Mouse (Mus musculus) MEL (cell line): ENCODE data around the gene Gfpt2. TPM values are rescaled to one million over a fixed set of nuclear protein-coding genes. Genes with fewer than 3 reads are reported as not detected.

ENCODE experiments used
- DNase-seq: peaks from one replicate; pipeline ENCODE4 v3.0.0; 2011; ENCODE audit warnings: low read depth, low spot score
- H3K27ac ChIP-seq: 2 replicates; pipeline ENCODE4 v1.5.1; 2012; ENCODE audit warnings: low read depth, mild to moderate bottlenecking, control low read depth, low read length, moderate library complexity; ENCODE audit not compliant: control insufficient read depth
- H3K27me3 ChIP-seq, 2 experiments: fragments of 150-350 bp in 1 of 2; sonication (generic) in 1 of 2; 2 replicates each; pipeline ENCODE4 v1.6.1; 2012; ENCODE audit warnings: low read length in 2 of 2, mild to moderate bottlenecking in 2 of 2, improper control_type of control experiment in 1 of 2, moderate library complexity in 1 of 2; ENCODE audit not compliant: insufficient read depth in 2 of 2, control insufficient read depth in 1 of 2
- H3K36me3 ChIP-seq, 2 experiments: 2 replicates each; pipeline ENCODE4 v1.6.1; 2012 to 2014; ENCODE audit warnings: low read length in 2 of 2, improper control_type of control experiment in 1 of 2, inconsistent platforms in 1 of 2, mild to moderate bottlenecking in 1 of 2; ENCODE audit not compliant: insufficient read depth in 2 of 2, control insufficient read depth in 1 of 2
- H3K4me1 ChIP-seq, 2 experiments: fragments of 150-350 bp in 1 of 2; sonication (generic) in 1 of 2; 2 replicates each; pipeline ENCODE4 v1.6.1; 2012; ENCODE audit warnings: low read length in 2 of 2, improper control_type of control experiment in 1 of 2, mild to moderate bottlenecking in 1 of 2; ENCODE audit not compliant: insufficient read depth in 2 of 2, control insufficient read depth in 1 of 2
- H3K4me3 ChIP-seq, 2 experiments: fragments of 150-350 bp in 1 of 2; sonication (generic) in 1 of 2; 2 replicates each; pipeline ENCODE4 v1.5.1; 2012; ENCODE audit warnings: low read depth in 2 of 2, low read length in 2 of 2, mild to moderate bottlenecking in 2 of 2, moderate library complexity in 2 of 2, control low read depth in 1 of 2, improper control_type of control experiment in 1 of 2; ENCODE audit not compliant: control insufficient read depth in 1 of 2, insufficient read depth in 1 of 2
- H3K79me2 ChIP-seq: 2 replicates; pipeline ENCODE4 v1.6.1; 2012; ENCODE audit warnings: mild to moderate bottlenecking, low read length, moderate library complexity; ENCODE audit not compliant: control insufficient read depth, poor library complexity, insufficient read depth
- H3K9ac ChIP-seq: 2 replicates; pipeline ENCODE4 v1.6.1; 2012; ENCODE audit warnings: low read depth, mild to moderate bottlenecking, control low read depth, low read length, moderate library complexity; ENCODE audit not compliant: control insufficient read depth, poor library complexity, severe bottlenecking
- H3K9me3 ChIP-seq: fragments of 150-350 bp; sonication (generic); replicated peaks from 2 replicates; pipeline ENCODE4 v1.6.1; 2012; ENCODE audit warnings: mild to moderate bottlenecking, low read length, improper control_type of control experiment, moderate library complexity; ENCODE audit not compliant: insufficient read depth
- CHD1 ChIP-seq: IDR thresholded peaks from 2 replicates; pipeline ENCODE4 v1.6.1; 2012; ENCODE audit warnings: low read depth, mild to moderate bottlenecking, inconsistent platforms, low read length, improper control_type of control experiment
- CTCF ChIP-seq, 3 experiments: IDR thresholded peaks in 2 of 3; conservative IDR thresholded peaks in 1 of 3; 2 replicates each; pipeline ENCODE4 v1.5.1; 2011 to 2012; ENCODE audit warnings: low read length in 3 of 3, low read depth in 2 of 3, mild to moderate bottlenecking in 2 of 3, improper control_type of control experiment in 1 of 3, inconsistent platforms in 1 of 3, mixed read lengths in 1 of 3, moderate library complexity in 1 of 3; ENCODE audit not compliant: control insufficient read depth in 1 of 3, insufficient read depth in 1 of 3, poor library complexity in 1 of 3, severe bottlenecking in 1 of 3
- E2F4 ChIP-seq: IDR thresholded peaks from 2 replicates; pipeline ENCODE4 v1.6.1; 2011; ENCODE audit warnings: low read depth, low read length, improper control_type of control experiment, borderline replicate concordance
- EP300 ChIP-seq, 2 experiments: IDR thresholded peaks; 2 replicates each; pipeline ENCODE4 v1.6.1; 2011; ENCODE audit warnings: improper control_type of control experiment in 2 of 2, low read length in 2 of 2, low read depth in 1 of 2, mild to moderate bottlenecking in 1 of 2
- ETS1 ChIP-seq: IDR thresholded peaks from 2 replicates; pipeline ENCODE4 v1.6.1; 2012; ENCODE audit warnings: low read depth, mild to moderate bottlenecking, inconsistent platforms, low read length, improper control_type of control experiment, moderate library complexity
- GATA1 ChIP-seq: IDR thresholded peaks from 2 replicates; pipeline ENCODE4 v1.6.1; 2011; ENCODE audit warnings: low read depth, low read length, improper control_type of control experiment
- HCFC1 ChIP-seq: IDR thresholded peaks from 2 replicates; pipeline ENCODE4 v1.6.1; 2012; ENCODE audit warnings: low read depth, mild to moderate bottlenecking, inconsistent platforms, low read length, improper control_type of control experiment, moderate library complexity
- MXI1 ChIP-seq: IDR thresholded peaks from 2 replicates; pipeline ENCODE4 v1.6.1; 2011; ENCODE audit warnings: mild to moderate bottlenecking, low read depth, low read length, improper control_type of control experiment
- MYC ChIP-seq: IDR thresholded peaks from 2 replicates; pipeline ENCODE4 v1.6.1; 2011; ENCODE audit warnings: low read depth, mild to moderate bottlenecking, low read length, improper control_type of control experiment, moderate library complexity
- POLR2A ChIP-seq, 2 experiments: IDR thresholded peaks; 2 replicates each; pipeline ENCODE4 v1.6.1; 2011 to 2012; ENCODE audit warnings: low read length in 2 of 2, mild to moderate bottlenecking in 2 of 2, control low read depth in 1 of 2, improper control_type of control experiment in 1 of 2, low read depth in 1 of 2, moderate library complexity in 1 of 2; ENCODE audit not compliant: control insufficient read depth in 1 of 2, insufficient read depth in 1 of 2, poor library complexity in 1 of 2
- POLR2AphosphoS2 ChIP-seq: IDR thresholded peaks from 2 replicates; pipeline ENCODE4 v1.6.1; 2011; ENCODE audit warnings: low read length, improper control_type of control experiment
- POLR2AphosphoS5 ChIP-seq: IDR thresholded peaks from 2 replicates; pipeline ENCODE4 v1.6.1; 2012; ENCODE audit warnings: low read depth, borderline replicate concordance, mild to moderate bottlenecking, inconsistent platforms, low read length, moderate library complexity, mixed read lengths
- RCOR1 ChIP-seq: IDR thresholded peaks from 2 replicates; pipeline ENCODE4 v1.6.1; 2012; ENCODE audit warnings: low read depth, mild to moderate bottlenecking, inconsistent platforms, low read length, improper control_type of control experiment
- SIN3A ChIP-seq: IDR thresholded peaks from 2 replicates; pipeline ENCODE4 v1.6.1; 2012; ENCODE audit warnings: low read length, improper control_type of control experiment, inconsistent platforms
- SMC3 ChIP-seq: IDR thresholded peaks from 2 replicates; pipeline ENCODE4 v1.6.1; 2011; ENCODE audit warnings: low read depth, low read length, improper control_type of control experiment
- TAL1 ChIP-seq: IDR thresholded peaks from 2 replicates; pipeline ENCODE4 v1.6.1; 2012; ENCODE audit warnings: mild to moderate bottlenecking, inconsistent platforms, low read length, moderate library complexity, mixed read lengths
- TBP ChIP-seq: IDR thresholded peaks from 2 replicates; pipeline ENCODE4 v1.8.0; 2011; ENCODE audit warnings: low read depth, low read length, improper control_type of control experiment
- TCF12 ChIP-seq: IDR thresholded peaks from 2 replicates; pipeline ENCODE4 v1.6.1; 2014; ENCODE audit warnings: low read depth, mild to moderate bottlenecking, inconsistent platforms, low read length, improper control_type of control experiment, moderate library complexity
- UBTF ChIP-seq: IDR thresholded peaks from 2 replicates; pipeline ENCODE4 v1.6.1; 2012; ENCODE audit warnings: low read depth, mild to moderate bottlenecking, inconsistent platforms, low read length, improper control_type of control experiment, moderate library complexity, borderline replicate concordance; ENCODE audit not compliant: insufficient read depth
- ZC3H11A ChIP-seq: IDR thresholded peaks from 2 replicates; pipeline ENCODE4 v1.6.1; 2012; ENCODE audit warnings: low read depth, mild to moderate bottlenecking, inconsistent platforms, low read length, improper control_type of control experiment
- ZKSCAN1 ChIP-seq: IDR thresholded peaks from 2 replicates; pipeline ENCODE4 v1.6.1; 2012; ENCODE audit warnings: low read depth, mild to moderate bottlenecking, inconsistent platforms, low read length, improper control_type of control experiment, moderate library complexity
- polyA plus RNA-seq, 2 experiments: library from polyadenylated mRNA; stranded (reverse) in 1 of 2; unstranded in 1 of 2; fragments of >175 nt in 1 of 2; fragments of >200 nt in 1 of 2; gene quantifications; 2 replicates each; pipeline versions ENCODE4 v1.2.1 to v1.2.4; 2012; ENCODE audit warnings: low replicate concordance in 2 of 2, low read depth in 1 of 2; ENCODE audit not compliant: insufficient read length in 2 of 2, insufficient read depth in 1 of 2, missing spikeins in 1 of 2
- total RNA-seq: library from RNA; depleted of rRNA; stranded (reverse); fragments of 300-350 nt; gene quantifications from 2 replicates; pipeline ENCODE4 v1.2.3, GENCODE M21; 2012

Gfpt2 gene
- total and polyA plus RNA-seq, 3 experiments = 4.0 to 8.0 TPM; not detected in 1

DNA sequence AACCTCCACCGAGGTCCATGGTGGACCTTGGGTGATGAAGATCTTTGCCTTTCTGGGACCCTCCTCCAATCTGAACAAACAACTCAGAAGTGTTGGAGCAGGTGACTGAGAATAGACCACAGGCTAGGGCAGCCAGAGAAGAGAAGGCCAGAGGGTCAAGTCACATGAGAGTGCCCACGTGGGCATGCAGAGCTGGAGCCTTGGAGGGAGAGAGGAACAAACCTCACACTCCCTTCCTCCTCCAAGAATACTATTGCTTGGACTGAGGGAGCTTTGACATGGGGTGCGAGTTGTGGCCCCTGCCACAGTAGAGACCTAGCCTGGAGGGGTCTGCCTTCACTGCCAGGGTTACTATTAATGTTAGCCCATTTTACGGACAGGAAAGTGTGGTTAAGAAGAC, 30.0 kb upstream of the Gfpt2 start:
- H3K4me3 ChIP-seq = no peak overlapping the region
- H3K9ac ChIP-seq = peak overlapping the region; percentile 34; the same call in 1 of the 2 replicates
- peak overlapping the region; percentile 11; the same call in 1 of the 2 replicates for H3K27ac ChIP-seq

GRCm38 (mm10) chr11:49764639-49765299, 29.2 kb upstream of the Gfpt2 start:
- Histone ChIP-seq H3K36me3 (peaks cover 0 to 24% of the 10 kb centered on the region in 2 experiments; a peak in 2 of 4 replicates), H3K4me3 (peak overlapping the region; percentile 2 to 33; a peak in 3 of 4 replicates), H3K27ac (peak overlapping the region; percentile 78), H3K9ac (peak overlapping the region; percentile 65), H3K9me3 (no peaks in the 10 kb centered on the region), H3K27me3 (peaks cover 0 to 4% of the 10 kb centered on the region in 2 experiments; a peak in 1 of 4 replicates), H3K79me2 (no peaks in the 10 kb centered on the region), H3K4me1 (peaks cover 9 to 39% of the 10 kb centered on the region in 2 experiments)
- 0 out of 2 replicates have a peak, but pooled peaks have one; percentile 18 for TF ChIP-seq TBP
- peak; percentile 28; the same call in 1 of the 2 replicates for TF ChIP-seq TCF12
- peak; percentile 46; the same call in 1 of the 2 replicates for TF ChIP-seq E2F4
- TF ChIP-seq POLR2AphosphoS2 = no peak
- no peak for TF ChIP-seq MXI1
- no peak for TF ChIP-seq POLR2A (IDR thresholded peaks at IDR 0.05; ENCODE audit: control insufficient read depth in 1 of 2, insufficient read depth in 1 of 2, low read depth in 1 of 2, low read length in 2 of 2, poor library complexity in 1 of 2)
- DNase-seq = peak; percentile 79

More for the DNA sequence above, 30.0 kb upstream of the Gfpt2 start:
- peaks cover 0 to 24% of the 10 kb centered on the region in 2 experiments; a peak in 2 of 4 replicates for H3K36me3 ChIP-seq
- no peak for DNase-seq
- no peaks in the 10 kb centered on the region for H3K9me3 ChIP-seq
- peaks cover 0 to 4% of the 10 kb centered on the region in 2 experiments; a peak in 2 of 4 replicates for H3K27me3 ChIP-seq
- TF ChIP-seq POLR2AphosphoS2 (no peak), EP300 (IDR thresholded peaks at IDR 0.05; ENCODE audit: low read depth in 1 of 2, low read length in 2 of 2) (no peak), ZKSCAN1 (no peak), TAL1 (no peak)
- no peaks in the 10 kb centered on the region for H3K79me2 ChIP-seq
- peaks cover 9 to 39% of the 10 kb centered on the region in 2 experiments for H3K4me1 ChIP-seq

DNA sequence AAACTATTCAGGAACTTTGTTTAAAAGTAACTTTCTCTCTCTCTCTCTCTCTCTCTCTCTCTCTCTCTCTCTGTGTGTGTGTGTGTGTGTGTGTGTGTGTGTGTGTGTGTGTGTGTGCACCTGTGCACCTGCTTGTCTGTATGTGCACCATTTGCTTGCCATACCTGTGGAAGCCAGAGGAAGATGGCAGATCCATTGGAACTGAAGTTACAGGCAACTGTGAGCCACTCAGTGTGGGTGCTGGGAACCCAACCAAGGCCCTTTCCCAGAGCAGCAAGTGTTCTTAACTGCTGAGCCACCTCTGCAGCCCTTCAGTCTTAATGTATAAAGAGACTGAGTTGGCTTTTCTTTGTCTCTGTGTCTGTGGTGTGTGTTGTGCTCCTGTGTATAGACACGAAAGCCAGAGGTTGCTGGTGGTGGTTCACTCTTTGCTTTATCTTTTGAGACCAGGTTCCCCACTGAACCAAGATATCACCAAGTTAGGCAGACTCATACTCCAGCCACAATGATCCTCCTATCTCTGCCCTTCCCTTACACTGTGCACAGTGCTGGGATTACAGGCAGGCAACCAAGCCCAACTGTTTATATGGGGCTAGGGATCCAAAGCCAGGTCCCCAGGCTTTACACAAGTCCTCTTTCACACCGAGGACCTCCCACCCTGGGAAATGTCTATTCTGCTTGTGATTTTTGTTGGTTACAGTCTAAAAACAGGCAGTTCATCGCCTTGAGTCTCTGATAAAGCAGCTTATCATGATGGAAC, 28.4 kb upstream of the Gfpt2 start:
- peaks cover 0 to 27% of the 10 kb centered on the region in 2 experiments; a peak in 2 of 4 replicates for H3K36me3 ChIP-seq
- H3K27me3 ChIP-seq = peaks cover 0 to 2% of the 10 kb centered on the region in 2 experiments; a peak in 1 of 4 replicates
- 0 out of 4 replicates have a peak overlapping the region, but pooled peaks of 1 of the 2 experiments have one; percentile 4 for H3K4me3 ChIP-seq
- H3K9me3 ChIP-seq = no peaks in the 10 kb centered on the region
- H3K4me1 ChIP-seq = peaks cover 9 to 39% of the 10 kb centered on the region in 2 experiments
- no peak overlapping the region; the same call in 1 of the 2 replicates for H3K9ac ChIP-seq
- H3K79me2 ChIP-seq = no peaks in the 10 kb centered on the region
- peak; percentile 96 for DNase-seq
- peak overlapping the region; percentile 68 for H3K27ac ChIP-seq
- peak; percentile 37; the same call in 1 of the 2 replicates for TF ChIP-seq MXI1
- no peak for TF ChIP-seq SMC3
- peak; percentile 85; the same call in 1 of the 2 replicates for TF ChIP-seq UBTF
- TF ChIP-seq MYC = peak; percentile 79; the same call in 1 of the 2 replicates
- no peak for TF ChIP-seq E2F4
- TF ChIP-seq TBP = peak; percentile 94
- no peak for TF ChIP-seq POLR2AphosphoS5
- peak; percentile 83 for TF ChIP-seq SIN3A
- no peak for TF ChIP-seq CTCF (IDR thresholded peaks at IDR 0.05 in 2 of 3, conservative IDR thresholded peaks at IDR 0.05 in 1 of 3; ENCODE audit: control insufficient read depth in 1 of 3, insufficient read depth in 1 of 3, low read depth in 2 of 3, low read length in 3 of 3, poor library complexity in 1 of 3, severe bottlenecking in 1 of 3)
- peak; percentile 96 for TF ChIP-seq GATA1
- TF ChIP-seq HCFC1 = peak; percentile 4; the same call in 1 of the 2 replicates
- no peak for TF ChIP-seq CHD1
- TF ChIP-seq ETS1 = peak; percentile 92
- peak; percentile 98 for TF ChIP-seq RCOR1
- no peak; the same call in 1 of the 2 replicates for TF ChIP-seq ZC3H11A
- peak; percentile 94 to 99 for TF ChIP-seq EP300 (IDR thresholded peaks at IDR 0.05; ENCODE audit: low read depth in 1 of 2, low read length in 2 of 2)
